Mouse (Mus musculus) neural tube, embryonic 11.5 days (tissue): ENCODE measurements at regions not wholly inside any gene's neighbourhood (a gene's known extent, or its start where the extent isn't known, plus 50 kb on each side); places are given as distances from the start of the nearest gene placed in this dataset.

ENCODE experiments used
- ATAC-seq: fragments of 200-750 bp; cut with Nextera tagmentation; 2 replicates; pipeline ENCODE4 v1.8.0; 2017; ENCODE audit warnings: moderate number of reproducible peaks, mild to moderate bottlenecking, moderate TSS enrichment, moderate library complexity; ENCODE audit not compliant: insufficient read depth, low FRiP score, low TSS enrichment
- DNase-seq: peaks from one replicate; pipeline ENCODE4 v3.0.0-alpha.2; 2015; ENCODE audit warnings: low spot score
- H3K27ac ChIP-seq: fragments of 300-500 bp; sonication (generic); 2 replicates; pipeline ENCODE4 v1.5.1; 2014; ENCODE audit warnings: low read depth, mild to moderate bottlenecking, low read length
- H3K27me3 ChIP-seq: fragments of 300-500 bp; sonication (generic); 2 replicates; pipeline ENCODE4 v1.6.1; 2014; ENCODE audit warnings: mild to moderate bottlenecking, low read length, mixed read lengths; ENCODE audit not compliant: control insufficient read depth, insufficient read depth
- H3K36me3 ChIP-seq: fragments of 300-500 bp; sonication (generic); 2 replicates; pipeline ENCODE4 v1.6.1; 2014; ENCODE audit warnings: mild to moderate bottlenecking, low read length, moderate library complexity, mixed read lengths; ENCODE audit not compliant: control insufficient read depth, insufficient read depth
- H3K4me1 ChIP-seq: fragments of 300-500 bp; sonication (generic); 2 replicates; pipeline ENCODE4 v1.6.1; 2014; ENCODE audit warnings: low read length, mixed read lengths; ENCODE audit not compliant: control insufficient read depth, insufficient read depth
- H3K4me2 ChIP-seq: fragments of 300-500 bp; sonication (generic); 2 replicates; pipeline ENCODE4 v1.6.1; 2014; ENCODE audit warnings: low read depth, mild to moderate bottlenecking, moderate library complexity
- H3K4me3 ChIP-seq: fragments of 300-500 bp; sonication (generic); 2 replicates; pipeline ENCODE4 v1.5.1; 2014; ENCODE audit warnings: low read depth, low read length
- H3K9ac ChIP-seq: fragments of 300-500 bp; sonication (generic); 2 replicates; pipeline ENCODE4 v1.6.1; 2014; ENCODE audit warnings: mild to moderate bottlenecking, low read length
- H3K9me3 ChIP-seq: fragments of 300-500 bp; sonication (generic); 2 replicates; pipeline ENCODE4 v1.6.1; 2016; ENCODE audit warnings: low read length; ENCODE audit not compliant: control insufficient read depth
- WGBS: fragments of 180-500 bp; shearing (Covaris S2); extraction: QIAGEN DNeasy Blood & Tissue Kit; methylation state at CpG from one replicate; pipeline ENCODE4 v1.1.7; 2014; 5-methylcytosine and 5-hydroxymethylcytosine counted together

DNA sequence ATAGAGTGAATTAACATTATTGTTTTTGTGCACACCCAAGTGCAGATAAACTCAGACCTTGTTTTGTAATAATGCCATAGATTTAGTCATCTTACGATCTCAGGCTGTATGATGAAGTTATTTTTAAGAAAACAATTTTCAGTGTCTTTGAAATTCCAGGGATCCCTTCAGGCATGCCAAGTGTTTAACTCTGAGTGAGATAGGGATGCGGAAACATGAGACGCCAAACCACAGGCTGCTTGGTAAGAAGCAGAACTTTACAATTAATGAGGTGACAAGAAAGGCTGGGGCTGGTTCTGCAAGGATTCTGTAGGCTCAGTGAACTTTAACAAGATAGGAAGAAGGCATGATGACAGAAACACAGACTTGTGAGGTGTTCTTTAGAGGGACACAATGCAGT lies 292.3 kb upstream of the Alcam start:
- no peaks in the 10 kb centered on the region for H3K9me3 ChIP-seq
- ATAC-seq (no peak), DNase-seq (no peak)
- H3K4me1 ChIP-seq: no peaks in the 10 kb centered on the region
- H3K4me2 ChIP-seq: no peak overlapping the region
- no peak overlapping the region for H3K4me3 ChIP-seq
- H3K27me3 ChIP-seq: no peaks in the 10 kb centered on the region
- no peaks in the 10 kb centered on the region for H3K36me3 ChIP-seq
- WGBS: 79% methylated on average over 3 of the region's 3 CpGs
- H3K9ac ChIP-seq: no peak overlapping the region
- H3K27ac ChIP-seq: no peak overlapping the region

DNA sequence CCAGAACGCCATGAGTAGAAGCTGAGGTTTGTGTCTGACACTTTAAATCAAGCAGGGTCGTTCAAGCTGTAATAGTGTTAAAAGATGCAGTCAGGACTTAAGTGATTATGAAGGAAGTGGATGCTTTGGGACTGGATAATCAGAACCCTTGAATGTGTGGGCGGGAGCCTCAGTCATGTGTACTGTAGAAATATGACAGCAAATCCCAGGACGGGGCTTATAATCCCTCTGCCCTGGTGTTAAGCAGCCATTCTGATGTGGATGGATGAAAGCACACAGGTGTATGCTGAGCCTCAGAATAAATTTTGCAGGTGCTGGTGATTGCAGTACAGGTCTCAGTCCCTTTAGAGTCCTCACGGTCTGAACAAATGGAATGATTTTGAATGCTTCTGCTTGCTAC lies 290.8 kb upstream of the Alcam start:
- 85% methylated on average over 5 of the region's 5 CpGs for WGBS

GRCm38 (mm10) chr16:52742166-52742565 lies 288.3 kb upstream of the Alcam start:
- no peak for ATAC-seq
- DNase-seq: no peak
- no peak overlapping the region for H3K4me3 ChIP-seq
- no peaks in the 10 kb centered on the region for H3K36me3 ChIP-seq
- no peak overlapping the region for H3K9ac ChIP-seq
- H3K4me1 ChIP-seq: no peaks in the 10 kb centered on the region
- no peaks in the 10 kb centered on the region for H3K9me3 ChIP-seq
- WGBS: 72% methylated on average over 3 of the region's 3 CpGs
- no peak overlapping the region for H3K27ac ChIP-seq
- no peaks in the 10 kb centered on the region for H3K27me3 ChIP-seq
- no peak overlapping the region for H3K4me2 ChIP-seq

More for the DNA sequence above, 290.8 kb upstream of the Alcam start:
- Histone ChIP-seq H3K27ac (no peak overlapping the region), H3K4me1 (no peaks in the 10 kb centered on the region), H3K4me3 (no peak overlapping the region), H3K4me2 (no peak overlapping the region), H3K9ac (no peak overlapping the region), H3K36me3 (no peaks in the 10 kb centered on the region), H3K9me3 (no peaks in the 10 kb centered on the region), H3K27me3 (no peaks in the 10 kb centered on the region)
- no peak for DNase-seq
- ATAC-seq: 0 out of 2 replicates have a peak, but pooled peaks have one; percentile 13

GRCm38 (mm10) chr16:52726120-52726844 lies 272.4 kb upstream of the Alcam start:
- no peak for DNase-seq
- H3K9me3 ChIP-seq: no peaks in the 10 kb centered on the region

GRCm38 (mm10) chr16:52718231-52718932 lies 264.5 kb upstream of the Alcam start:
- no peak overlapping the region for H3K9ac ChIP-seq
- 96% methylated on average over 1 of the region's 1 CpGs for WGBS
- no peaks in the 10 kb centered on the region for H3K9me3 ChIP-seq
- no peaks in the 10 kb centered on the region for H3K27me3 ChIP-seq
- DNase-seq (no peak), ATAC-seq (no peak)
- H3K36me3 ChIP-seq: no peaks in the 10 kb centered on the region
- no peak overlapping the region for H3K27ac ChIP-seq
- H3K4me2 ChIP-seq: no peak overlapping the region
- no peaks in the 10 kb centered on the region for H3K4me1 ChIP-seq
- H3K4me3 ChIP-seq: no peak overlapping the region

More at GRCm38 (mm10) chr16:52726120-52726844, 272.4 kb upstream of the Alcam start:
- Histone ChIP-seq H3K4me3 (no peak overlapping the region), H3K27ac (no peak overlapping the region), H3K27me3 (no peaks in the 10 kb centered on the region), H3K9ac (no peak overlapping the region), H3K36me3 (no peaks in the 10 kb centered on the region), H3K4me2 (no peak overlapping the region), H3K4me1 (no peaks in the 10 kb centered on the region)
- ATAC-seq: no peak
- WGBS: 81% methylated on average over 3 of the region's 3 CpGs

DNA sequence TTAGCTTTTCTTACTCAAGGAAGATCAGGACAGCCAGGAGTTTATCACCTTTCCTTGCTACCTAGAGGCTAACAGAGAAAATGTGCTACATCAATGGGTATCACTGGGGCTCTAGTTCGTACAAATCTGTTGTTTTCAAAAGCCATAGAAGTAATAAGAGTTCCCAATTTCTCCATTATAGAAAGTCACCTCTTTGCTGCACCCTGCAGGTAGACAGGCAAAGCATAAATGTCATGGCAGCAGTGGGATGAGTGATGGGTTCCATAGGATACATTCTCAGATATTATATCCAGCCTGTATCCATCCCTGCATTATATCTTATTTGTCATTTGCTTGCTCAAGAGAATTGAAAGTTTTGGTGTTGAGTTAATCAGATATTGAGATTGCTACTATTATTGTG lies 236.4 kb upstream of the Alcam start:
- H3K4me2 ChIP-seq: no peak overlapping the region
- no peak overlapping the region for H3K9ac ChIP-seq
- H3K27ac ChIP-seq: no peak overlapping the region
- H3K4me1 ChIP-seq: no peaks in the 10 kb centered on the region
- ATAC-seq (no peak), DNase-seq (no peak)
- H3K4me3 ChIP-seq: no peak overlapping the region
- 84% methylated on average over 1 of the region's 1 CpGs for WGBS
- no peaks in the 10 kb centered on the region for H3K27me3 ChIP-seq
- H3K36me3 ChIP-seq: no peaks in the 10 kb centered on the region
- no peaks in the 10 kb centered on the region for H3K9me3 ChIP-seq

DNA sequence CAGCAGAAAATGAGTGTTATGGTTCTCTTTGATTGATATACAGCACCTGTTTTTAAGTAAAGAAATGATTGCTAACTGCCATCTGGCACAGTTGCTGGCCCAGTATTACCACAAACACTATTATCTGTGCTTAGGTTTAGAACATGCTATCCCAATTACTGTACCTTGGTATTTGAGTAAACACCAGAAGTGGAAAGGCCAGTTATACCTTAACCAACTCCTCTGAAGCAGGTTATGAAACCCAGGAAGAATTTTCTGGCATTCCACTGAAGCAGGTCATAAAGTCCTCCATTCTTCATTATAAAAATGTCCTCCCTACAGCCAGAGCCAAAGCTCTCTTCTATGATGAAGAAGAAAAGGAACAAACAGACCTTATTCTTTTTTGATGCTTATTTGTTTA lies 201.0 kb upstream of the Alcam start:
- H3K27ac ChIP-seq: no peak overlapping the region
- H3K36me3 ChIP-seq: no peaks in the 10 kb centered on the region
- DNase-seq (no peak), ATAC-seq (no peak)
- no peaks in the 10 kb centered on the region for H3K27me3 ChIP-seq
- no peak overlapping the region for H3K4me3 ChIP-seq
- H3K9me3 ChIP-seq: no peaks in the 10 kb centered on the region
- H3K4me1 ChIP-seq: no peaks in the 10 kb centered on the region
- no peak overlapping the region for H3K9ac ChIP-seq
- no peak overlapping the region for H3K4me2 ChIP-seq
